Mouse (Mus musculus): ENCODE measurements at regions not wholly inside any gene's neighbourhood (a gene's known extent, or its start where the extent isn't known, plus 50 kb on each side); places are given as distances from the start of the nearest gene placed in this dataset.

DNA sequence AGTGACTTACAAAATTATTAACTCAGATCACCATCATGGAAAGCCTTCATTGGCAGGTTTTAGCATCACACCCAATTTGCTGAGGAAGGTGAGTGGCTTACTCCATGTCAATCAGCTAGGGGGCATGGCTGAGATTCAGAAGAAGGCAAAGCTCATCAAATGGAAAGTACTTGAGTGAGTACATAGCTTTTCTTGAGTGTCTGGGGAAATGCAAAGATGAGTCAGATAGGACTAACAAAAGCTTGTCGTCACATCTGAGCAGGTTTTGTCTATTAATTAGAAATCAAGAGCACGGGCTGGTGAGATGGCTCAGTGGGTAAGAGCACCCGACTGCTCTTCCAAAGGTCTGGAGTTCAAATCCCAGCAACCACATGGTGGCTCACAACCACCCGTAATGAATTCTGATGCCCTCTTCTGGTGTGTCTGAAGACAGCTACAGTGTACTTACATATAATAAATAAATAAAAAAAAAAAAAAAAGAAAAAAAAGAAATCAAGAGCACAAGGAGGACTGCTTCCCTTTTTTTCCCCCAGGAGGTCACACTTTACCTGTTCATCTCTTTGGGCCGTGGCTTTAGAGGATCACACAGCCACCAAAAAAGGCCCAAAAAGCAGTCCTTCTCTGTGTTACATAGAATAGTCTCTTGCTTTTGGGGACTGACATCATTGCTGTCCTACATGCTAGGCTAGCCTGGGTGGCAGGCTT, 130.8 kb upstream of the Itga4 start:
- peak; percentile 45; the same call in 1 of the 2 replicates for TF ChIP-seq POLR2A (IDR thresholded peaks at IDR 0.05; ENCODE audit: low read depth, low read length)
- TF ChIP-seq CTCF (conservative IDR thresholded peaks at IDR 0.05 in 1 of 2, IDR thresholded peaks at IDR 0.05 in 1 of 2; ENCODE audit: low read depth in 2 of 2, low read length in 2 of 2) = peak in 1 of 2 experiments; percentile 37; a peak in 2 of 4 replicates
- no peak for TF ChIP-seq MAX (IDR thresholded peaks at IDR 0.05; ENCODE audit: low read length)
- no peak for TF ChIP-seq HCFC1 (IDR thresholded peaks at IDR 0.05; ENCODE audit: low read depth, low read length)
- TF ChIP-seq E2F4 (IDR thresholded peaks at IDR 0.05; ENCODE audit: insufficient replicate concordance, low read depth, low read length) = no peak
